Mouse (Mus musculus): ENCODE measurements around the gene Pomgnt2. TPM values are rescaled to one million over a fixed set of nuclear protein-coding genes. Genes with fewer than 3 reads are reported as not detected.

Pomgnt2 gene
- total and polyA plus RNA-seq, 3 experiments: not detected

DNA sequence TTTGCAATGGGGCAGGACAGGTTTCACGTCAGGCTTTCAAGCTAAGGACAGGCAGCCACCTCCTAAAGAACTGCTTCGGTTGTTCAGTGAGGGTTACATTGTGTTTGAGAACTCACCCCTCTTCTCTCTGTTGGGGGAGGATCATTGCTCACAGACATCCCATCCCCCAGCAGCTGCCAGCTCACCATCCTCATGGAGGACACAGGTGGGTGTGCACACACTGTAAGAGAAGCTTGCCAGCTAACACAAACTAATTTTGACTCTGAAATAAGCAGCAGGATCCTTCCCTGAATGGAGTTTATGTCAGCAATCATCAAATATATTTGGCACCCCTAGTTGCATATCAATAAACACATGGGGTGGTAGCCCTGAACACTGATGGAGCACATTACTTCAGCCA, 15.9 kb upstream of the Pomgnt2 start:
- DNase-seq (ENCODE audit: low read depth, low spot score): no peak

DNA sequence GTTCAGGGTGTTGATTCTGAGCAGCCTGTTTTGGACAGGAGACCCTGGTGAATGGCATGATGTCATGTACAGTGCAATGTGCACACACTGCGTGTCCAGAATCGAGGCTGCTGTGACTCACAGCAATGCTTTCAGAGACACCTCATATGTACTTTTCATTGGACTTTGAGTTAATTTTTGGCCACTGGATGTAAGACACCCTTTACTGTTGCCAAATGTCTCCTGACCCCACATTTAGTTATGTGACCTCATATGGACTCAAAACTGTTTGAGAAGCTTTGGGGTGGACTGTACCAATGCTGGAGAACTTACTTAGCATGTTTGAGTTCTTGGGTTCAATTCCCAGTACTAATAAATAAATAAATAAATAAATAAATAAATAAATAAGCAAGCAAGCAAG, 13.8 kb upstream of the Pomgnt2 start:
- Histone ChIP-seq H3K27ac (ENCODE audit: control insufficient read depth, low read depth, low read length) (no peak overlapping the region), H3K4me1 (ENCODE audit: control insufficient read depth in 1 of 2, insufficient read depth in 2 of 2, low read length in 2 of 2) (no peaks in the 10 kb centered on the region), H3K4me3 (ENCODE audit: control insufficient read depth in 1 of 2, insufficient read depth in 1 of 2, low read depth in 2 of 2, low read length in 2 of 2) (no peak overlapping the region), H3K36me3 (ENCODE audit: control insufficient read depth in 1 of 2, insufficient read depth in 2 of 2, low read length in 2 of 2) (no peaks in the 10 kb centered on the region), H3K9me3 (replicated peaks; ENCODE audit: insufficient read depth, low read length) (no peaks in the 10 kb centered on the region), H3K9ac (ENCODE audit: control insufficient read depth, low read depth, low read length, poor library complexity, severe bottlenecking) (no peak overlapping the region), H3K27me3 (ENCODE audit: control insufficient read depth in 1 of 2, insufficient read depth in 2 of 2, low read length in 2 of 2) (no peaks in the 10 kb centered on the region), H3K79me2 (ENCODE audit: control insufficient read depth, insufficient read depth, low read length, poor library complexity) (no peaks in the 10 kb centered on the region)
- DNase-seq (ENCODE audit: low read depth, low spot score): no peak
- TF ChIP-seq NRF1 (IDR thresholded peaks at IDR 0.05; ENCODE audit: insufficient read depth, low read depth, low read length, poor library complexity, severe bottlenecking): no peak

More for the DNA sequence above, 15.9 kb upstream of the Pomgnt2 start:
- Histone ChIP-seq H3K27ac (ENCODE audit: control insufficient read depth, low read depth, low read length) (no peak overlapping the region), H3K4me1 (ENCODE audit: control insufficient read depth in 1 of 2, insufficient read depth in 2 of 2, low read length in 2 of 2) (no peaks in the 10 kb centered on the region), H3K79me2 (ENCODE audit: control insufficient read depth, insufficient read depth, low read length, poor library complexity) (no peaks in the 10 kb centered on the region), H3K9ac (ENCODE audit: control insufficient read depth, low read depth, low read length, poor library complexity, severe bottlenecking) (no peak overlapping the region), H3K27me3 (ENCODE audit: control insufficient read depth in 1 of 2, insufficient read depth in 2 of 2, low read length in 2 of 2) (no peaks in the 10 kb centered on the region), H3K36me3 (ENCODE audit: control insufficient read depth in 1 of 2, insufficient read depth in 2 of 2, low read length in 2 of 2) (no peaks in the 10 kb centered on the region), H3K9me3 (replicated peaks; ENCODE audit: insufficient read depth, low read length) (no peaks in the 10 kb centered on the region), H3K4me3 (ENCODE audit: control insufficient read depth in 1 of 2, insufficient read depth in 1 of 2, low read depth in 2 of 2, low read length in 2 of 2) (no peak overlapping the region)
- TF ChIP-seq POLR2AphosphoS5 (IDR thresholded peaks at IDR 0.05; ENCODE audit: borderline replicate concordance, low read depth, low read length) (no peak), ETS1 (IDR thresholded peaks at IDR 0.05; ENCODE audit: low read depth, low read length) (no peak), ELF1 (IDR thresholded peaks at IDR 0.05; ENCODE audit: low read depth, low read length) (no peak), ZC3H11A (IDR thresholded peaks at IDR 0.05; ENCODE audit: low read depth, low read length) (no peak), RAD21 (IDR thresholded peaks at IDR 0.05; ENCODE audit: low read depth, low read length) (no peak), TAL1 (IDR thresholded peaks at IDR 0.05; ENCODE audit: low read length) (no peak), TBP (IDR thresholded peaks at IDR 0.05; ENCODE audit: low read depth, low read length) (no peak), USF1 (IDR thresholded peaks at IDR 0.05; ENCODE audit: low read depth, low read length) (no peak), E2F4 (IDR thresholded peaks at IDR 0.05; ENCODE audit: borderline replicate concordance, low read depth, low read length) (no peak), POLR2AphosphoS2 (IDR thresholded peaks at IDR 0.05; ENCODE audit: low read length) (no peak)

DNA sequence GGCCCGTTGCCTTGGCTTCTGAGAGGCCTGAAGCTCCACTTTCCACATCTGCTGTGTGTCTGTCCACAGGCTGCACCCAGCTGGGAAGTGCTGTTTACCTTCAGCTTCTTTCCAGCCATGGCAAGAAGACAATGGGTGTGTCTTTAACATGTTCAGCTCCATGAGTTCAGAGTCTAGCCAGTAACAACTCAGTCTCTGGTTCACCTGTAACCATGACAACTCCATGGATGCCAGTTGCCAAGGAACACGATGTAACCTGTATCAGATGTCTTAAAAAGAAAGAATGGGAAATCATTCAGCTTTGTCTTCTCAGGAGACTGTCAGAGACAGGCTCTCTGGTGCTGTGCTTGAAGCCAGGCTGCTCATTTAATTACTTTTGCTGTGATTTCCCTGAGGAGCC, 12.0 kb upstream of the Pomgnt2 start:
- Histone ChIP-seq H3K9me3 (replicated peaks; ENCODE audit: insufficient read depth, low read length) (no peaks in the 10 kb centered on the region), H3K4me1 (ENCODE audit: control insufficient read depth in 1 of 2, insufficient read depth in 2 of 2, low read length in 2 of 2) (no peaks in the 10 kb centered on the region), H3K27me3 (ENCODE audit: control insufficient read depth in 1 of 2, insufficient read depth in 2 of 2, low read length in 2 of 2) (no peaks in the 10 kb centered on the region), H3K27ac (ENCODE audit: control insufficient read depth, low read depth, low read length) (no peak overlapping the region), H3K36me3 (ENCODE audit: control insufficient read depth in 1 of 2, insufficient read depth in 2 of 2, low read length in 2 of 2) (no peaks in the 10 kb centered on the region), H3K9ac (ENCODE audit: control insufficient read depth, low read depth, low read length, poor library complexity, severe bottlenecking) (no peak overlapping the region), H3K4me3 (ENCODE audit: control insufficient read depth in 1 of 2, insufficient read depth in 1 of 2, low read depth in 2 of 2, low read length in 2 of 2) (no peak overlapping the region), H3K79me2 (ENCODE audit: control insufficient read depth, insufficient read depth, low read length, poor library complexity) (no peaks in the 10 kb centered on the region)
- no peak for TF ChIP-seq KAT2A (conservative IDR thresholded peaks at IDR 0.05; ENCODE audit: low read depth, low read length)
- TF ChIP-seq TBP (IDR thresholded peaks at IDR 0.05; ENCODE audit: low read depth, low read length): no peak
- TF ChIP-seq MAZ (IDR thresholded peaks at IDR 0.05; ENCODE audit: low read depth, low read length): no peak
- TF ChIP-seq E2F4 (IDR thresholded peaks at IDR 0.05; ENCODE audit: borderline replicate concordance, low read depth, low read length): no peak
- no peak for TF ChIP-seq USF1 (IDR thresholded peaks at IDR 0.05; ENCODE audit: low read depth, low read length)
- TF ChIP-seq MYB (IDR thresholded peaks at IDR 0.05; ENCODE audit: low read depth, low read length): no peak
- no peak for TF ChIP-seq RAD21 (IDR thresholded peaks at IDR 0.05; ENCODE audit: low read depth, low read length)
- TF ChIP-seq POLR2AphosphoS2 (IDR thresholded peaks at IDR 0.05; ENCODE audit: low read length): no peak
- no peak for TF ChIP-seq USF2 (IDR thresholded peaks at IDR 0.05; ENCODE audit: borderline replicate concordance in 1 of 2, insufficient read depth in 1 of 2, low read depth in 1 of 2, low read length in 2 of 2)
- no peak for DNase-seq (ENCODE audit: low read depth, low spot score)

All from MEL (cell line).